Mouse (Mus musculus): ENCODE measurements around the gene Abcb9.

DNA sequence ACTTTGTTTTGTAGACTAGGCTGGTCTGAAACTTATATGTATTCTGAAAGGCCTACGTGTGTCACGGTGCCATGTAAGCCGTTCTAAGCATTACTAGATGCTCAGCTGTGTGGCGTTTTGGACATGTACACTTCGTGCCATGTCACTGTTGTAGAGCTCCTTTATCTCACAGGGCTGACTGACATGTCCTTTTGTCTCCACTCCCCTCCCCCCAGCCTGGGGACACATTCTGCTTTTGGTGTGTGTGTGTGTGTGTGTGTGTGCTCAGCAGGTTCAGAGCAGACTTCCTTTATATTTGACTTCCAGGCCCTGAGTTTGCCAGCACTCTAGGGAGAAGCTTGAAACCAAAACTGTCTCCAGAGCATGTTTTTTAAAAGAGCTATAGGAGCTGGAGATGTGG, 58.8 kb downstream of the Abcb9 start:
- TF ChIP-seq CTCF (IDR thresholded peaks at IDR 0.05; ENCODE audit: low read depth) (no peak), EP300 (IDR thresholded peaks at IDR 0.05; ENCODE audit: low read depth) (no peak)
